Mouse (Mus musculus): ENCODE measurements around the gene Relch. TPM values are rescaled to one million over a fixed set of nuclear protein-coding genes. Genes with fewer than 3 reads are reported as not detected.

Relch gene
- 50.1 TPM for polyA plus RNA-seq (2017; shearing (Covaris generic))

DNA sequence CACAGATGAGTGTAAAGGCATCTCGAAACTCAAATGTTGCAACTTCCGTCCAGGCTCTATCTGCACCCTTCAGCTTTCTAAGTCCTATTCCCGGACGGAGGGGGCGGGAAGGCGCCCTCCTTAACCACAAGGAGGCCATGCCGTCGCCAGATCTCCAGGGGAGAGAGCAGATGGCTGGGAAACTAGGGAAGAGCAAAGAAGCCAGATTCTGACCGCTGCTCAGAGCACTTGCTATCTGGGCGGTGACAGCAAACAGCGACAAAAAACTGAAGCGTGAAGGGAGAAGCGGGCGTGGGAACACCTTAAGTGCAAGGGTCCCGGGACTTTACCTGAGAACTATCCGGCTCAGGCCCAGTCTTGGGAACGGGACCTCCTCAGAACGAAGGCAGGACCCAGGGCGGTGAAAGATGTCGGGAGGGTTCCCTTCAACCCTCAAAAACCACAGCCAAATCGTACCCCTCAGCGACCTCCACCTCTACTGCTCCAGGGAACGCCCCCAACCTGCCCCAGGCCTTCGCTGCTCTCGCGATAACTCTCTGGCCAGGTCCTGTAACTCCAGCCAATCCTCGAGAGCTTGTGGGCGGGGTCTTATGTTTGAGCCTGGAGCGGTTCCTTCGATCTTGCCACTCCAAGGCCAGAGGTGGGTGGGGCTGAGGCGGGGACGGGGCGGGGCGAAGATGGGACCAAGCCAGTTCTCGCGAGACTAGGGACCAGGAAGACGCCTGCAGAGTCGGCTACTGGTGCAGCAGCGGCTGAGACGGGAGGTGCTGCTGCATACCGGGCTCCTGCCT, at the start of gene Relch, which contains the start of gene Pign:
Gene Relch (plus strand): TSS at position 691 of the 791 bp plus-strand sequence.
Gene Pign (minus strand): TSS at position 507 of the 791 bp plus-strand sequence.

DNA sequence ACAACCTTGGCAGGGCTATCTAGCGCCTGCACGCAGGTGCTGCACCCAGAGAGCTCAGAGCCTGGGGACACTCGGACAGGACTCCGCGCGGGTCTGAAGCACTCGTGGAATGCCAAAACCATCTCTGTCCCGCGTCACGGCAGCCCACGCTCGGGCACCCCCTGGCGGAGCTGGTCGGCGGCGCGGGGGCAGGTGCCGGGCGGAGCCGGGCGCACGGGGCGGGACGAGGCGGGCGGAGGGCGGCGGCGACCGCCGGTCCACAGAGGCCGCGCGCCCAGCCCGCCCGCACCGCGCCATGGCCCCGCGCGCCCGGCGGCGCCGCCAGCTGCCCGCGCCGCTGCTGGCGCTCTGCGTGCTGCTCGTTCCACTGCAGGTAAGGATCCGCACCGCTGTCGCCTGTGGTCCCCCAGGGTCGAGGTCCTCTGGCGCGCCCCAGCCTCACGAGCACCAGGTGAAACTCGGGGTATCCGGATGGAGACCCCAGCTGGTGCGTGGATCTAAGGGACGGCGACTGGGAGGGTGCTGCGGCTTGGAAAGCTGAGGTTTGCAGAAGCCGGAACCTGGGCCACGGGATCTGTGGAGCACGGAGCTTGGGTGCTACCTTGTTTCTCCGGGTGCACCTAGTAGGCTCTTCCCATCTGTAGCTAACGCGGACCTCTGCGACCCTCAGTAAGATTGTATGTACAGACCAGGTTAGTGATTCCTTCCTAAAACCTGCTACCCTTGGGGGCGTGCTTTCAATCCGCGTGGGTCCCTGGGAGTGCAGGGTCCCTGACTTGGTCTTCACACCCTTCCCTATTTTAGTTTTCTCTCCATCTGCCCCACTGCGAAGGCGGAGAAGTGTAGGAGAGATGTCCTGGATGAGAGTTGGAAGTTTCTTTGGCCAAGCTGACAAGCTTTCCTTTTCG, 117.0 kb downstream of the Relch start, which contains the start of gene Tnfrsf11a:
Gene Tnfrsf11a (plus strand): TSS at position 262 of the 908 bp plus-strand sequence.

Other genes starting within 250 kb of the Relch start
- gene Pign, start 184 bp upstream of the Relch start, polyA plus RNA-seq (2017; shearing (Covaris generic)) = 22.5 TPM
- gene Tnfrsf11a, start 116.9 kb downstream of the Relch start, polyA plus RNA-seq (2017; shearing (Covaris generic)) = not detected